Mouse (Mus musculus) hindbrain, embryonic 15.5 days (tissue): ENCODE measurements around the gene Abi1. TPM values are rescaled to one million over a fixed set of nuclear protein-coding genes. Genes with fewer than 3 reads are reported as not detected.
"Not testable (repeated sequence)": the region's sequence is repeated elsewhere in the genome, so short reads cannot be mapped to it uniquely, and the experiment has no call there.

Experiments used
- ATAC-seq: fragments of 200-750 bp; cut with Nextera tagmentation; 2 replicates; pipeline ENCODE4 v1.8.0; 2017; ENCODE audit warnings: low read depth, moderate number of reproducible peaks, moderate TSS enrichment; ENCODE audit not compliant: low FRiP score
- H3K27ac ChIP-seq: fragments of 300-500 bp; sonication (generic); replicated peaks from 2 replicates; pipeline ENCODE4 v1.5.1; 2015; ENCODE audit warnings: mild to moderate bottlenecking, inconsistent platforms
- H3K27me3 ChIP-seq: fragments of 300-500 bp; sonication (generic); 2 replicates; pipeline ENCODE4 v1.6.1; 2015; ENCODE audit warnings: control low read depth, inconsistent platforms
- H3K36me3 ChIP-seq: fragments of 300-500 bp; sonication (generic); 2 replicates; pipeline ENCODE4 v1.6.1; 2015; ENCODE audit warnings: control low read depth, inconsistent platforms
- H3K4me1 ChIP-seq: fragments of 300-500 bp; sonication (generic); replicated peaks from 2 replicates; pipeline ENCODE4 v1.6.1; 2015; ENCODE audit warnings: control low read depth, inconsistent platforms
- H3K4me2 ChIP-seq: fragments of 300-500 bp; sonication (generic); 2 replicates; pipeline ENCODE4 v1.6.1; 2015; ENCODE audit warnings: moderate library complexity, mild to moderate bottlenecking, inconsistent platforms
- H3K4me3 ChIP-seq: fragments of 300-500 bp; sonication (generic); 2 replicates; pipeline ENCODE4 v1.5.1; 2015; ENCODE audit warnings: mild to moderate bottlenecking, inconsistent platforms
- H3K9ac ChIP-seq: fragments of 300-500 bp; sonication (generic); 2 replicates; pipeline ENCODE4 v1.6.1; 2015; ENCODE audit warnings: inconsistent platforms
- H3K9me3 ChIP-seq: fragments of 300-500 bp; sonication (generic); 2 replicates; pipeline ENCODE4 v1.6.1; 2016; ENCODE audit warnings: control low read depth, inconsistent platforms
- WGBS: fragments of 180-500 bp; shearing (Covaris S2); methylation state at CpG from one replicate; pipeline ENCODE4 v1.1.7; 2015; 5-methylcytosine and 5-hydroxymethylcytosine counted together
- polyA plus RNA-seq: library from polyadenylated mRNA; unstranded; fragments of >200 nt; fragmentation: Nextera tagmentation; extraction: Ambion mirVana; gene quantifications from 2 replicates; pipeline ENCODE4 v1.2.1, GENCODE M21; 2015

Gene Abi1
- polyA plus RNA-seq, 1 experiment from 2014 or later = 60.9 TPM

DNA sequence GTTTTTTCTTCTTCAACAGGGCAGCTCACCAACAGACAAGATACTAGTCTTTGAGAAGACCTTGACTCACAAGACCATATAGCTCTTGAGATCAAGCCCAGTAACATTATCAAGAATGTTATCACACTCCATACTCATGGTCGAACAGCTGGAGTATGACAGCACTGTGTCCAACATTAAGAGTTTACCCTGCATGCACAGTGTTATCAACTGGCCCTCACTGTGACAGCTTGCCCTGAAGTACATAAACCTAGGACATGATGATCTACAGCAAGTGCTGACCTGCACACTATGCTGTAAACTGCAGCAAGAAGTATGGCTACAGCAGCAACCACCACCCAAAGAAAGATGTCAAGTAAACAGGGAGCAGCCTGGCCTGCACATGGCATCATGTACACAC is 13.7 kb downstream of the Abi1 start:
- Histone ChIP-seq H3K4me2 (no peak overlapping the region), H3K4me1 (peaks cover 10% of the 10 kb centered on the region; the same call in 1 of the 2 replicates), H3K27ac (no peak overlapping the region), H3K4me3 (no peak overlapping the region), H3K27me3 (no peaks in the 10 kb centered on the region), H3K9me3 (no peaks in the 10 kb centered on the region), H3K9ac (no peak overlapping the region), H3K36me3 (no peaks in the 10 kb centered on the region)
- ATAC-seq = no peak
- 100% methylated on average over 1 of the region's 1 CpGs for WGBS

DNA sequence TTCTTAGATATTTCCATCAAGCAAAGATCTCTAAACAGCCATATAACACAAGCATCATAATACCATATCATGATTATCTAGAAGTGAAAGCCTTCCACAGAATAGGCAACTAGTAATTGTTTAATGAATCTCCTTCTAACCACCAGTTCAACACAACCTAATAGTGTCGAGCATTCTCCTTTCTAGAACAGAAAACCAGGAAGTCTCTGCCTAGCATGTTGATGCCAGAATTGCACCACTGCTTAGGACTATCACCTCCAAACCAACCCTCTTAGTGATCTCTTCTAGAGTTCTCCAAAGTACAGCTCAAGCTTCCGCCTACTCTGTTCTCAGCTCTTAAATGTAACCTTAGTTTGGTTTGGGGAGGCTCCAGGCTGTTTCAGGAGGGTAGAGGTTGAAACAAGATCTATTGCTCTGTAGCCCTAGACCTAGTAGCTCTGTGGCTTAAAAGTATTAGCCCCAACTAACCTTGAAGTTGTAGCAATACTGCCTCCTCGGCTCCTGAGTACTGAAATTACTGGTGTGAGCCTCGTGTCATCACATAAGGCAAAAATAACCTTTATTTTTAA is 16.2 kb downstream of the Abi1 start:
- H3K9ac ChIP-seq = no peak overlapping the region
- no peaks in the 10 kb centered on the region for H3K9me3 ChIP-seq
- no peaks in the 10 kb centered on the region for H3K27me3 ChIP-seq
- H3K4me1 ChIP-seq = peaks cover 10% of the 10 kb centered on the region; the same call in 1 of the 2 replicates
- no peak overlapping the region for H3K4me2 ChIP-seq
- no peaks in the 10 kb centered on the region for H3K36me3 ChIP-seq
- H3K4me3 ChIP-seq = no peak overlapping the region
- H3K27ac ChIP-seq = no peak overlapping the region
- ATAC-seq = no peak
- 95% methylated on average over 4 of the region's 4 CpGs for WGBS

DNA sequence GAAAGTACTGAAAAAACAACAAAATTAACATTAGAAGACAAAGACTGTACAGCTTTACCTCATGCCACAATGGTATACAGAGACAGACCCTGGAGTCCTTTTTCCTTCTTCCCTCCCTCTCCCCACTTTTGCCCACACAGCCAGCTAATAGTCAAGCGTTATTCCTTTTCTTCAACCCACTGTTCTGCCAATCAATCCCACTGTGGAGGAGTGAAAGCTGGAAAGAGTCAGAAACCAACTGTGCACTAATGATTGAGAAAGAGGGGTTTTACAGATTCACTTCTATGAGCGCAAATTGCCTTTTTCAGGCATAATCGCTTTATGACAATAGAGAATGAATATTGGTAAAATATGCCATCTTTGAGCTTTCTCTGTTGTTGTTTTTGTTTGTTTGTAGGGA is 17.0 kb downstream of the Abi1 start:
- H3K27ac ChIP-seq = no peak overlapping the region
- H3K9ac ChIP-seq = no peak overlapping the region
- no peak for ATAC-seq
- no peak overlapping the region for H3K4me3 ChIP-seq
- no peaks in the 10 kb centered on the region for H3K27me3 ChIP-seq
- H3K4me2 ChIP-seq = no peak overlapping the region
- WGBS = 71% methylated on average over 3 of the region's 3 CpGs
- peaks cover 10% of the 10 kb centered on the region; the same call in 1 of the 2 replicates for H3K4me1 ChIP-seq
- H3K9me3 ChIP-seq = no peaks in the 10 kb centered on the region
- no peaks in the 10 kb centered on the region for H3K36me3 ChIP-seq

- H3K27me3 ChIP-seq = no peaks in the 10 kb centered on the region
- H3K9ac ChIP-seq = no peak overlapping the region
- H3K4me3 ChIP-seq = no peak overlapping the region
- no peak overlapping the region for H3K27ac ChIP-seq
- ATAC-seq = no peak
- H3K9me3 ChIP-seq = no peaks in the 10 kb centered on the region
- WGBS = 57% methylated on average over 4 of the region's 4 CpGs
- no peaks in the 10 kb centered on the region for H3K36me3 ChIP-seq
- no peak overlapping the region for H3K4me2 ChIP-seq
- peaks cover 10% of the 10 kb centered on the region; the same call in 1 of the 2 replicates for H3K4me1 ChIP-seq
These were observed 18.3 kb downstream of the Abi1 start for GRCm38 (mm10) chr2:23021721-23022120.

DNA sequence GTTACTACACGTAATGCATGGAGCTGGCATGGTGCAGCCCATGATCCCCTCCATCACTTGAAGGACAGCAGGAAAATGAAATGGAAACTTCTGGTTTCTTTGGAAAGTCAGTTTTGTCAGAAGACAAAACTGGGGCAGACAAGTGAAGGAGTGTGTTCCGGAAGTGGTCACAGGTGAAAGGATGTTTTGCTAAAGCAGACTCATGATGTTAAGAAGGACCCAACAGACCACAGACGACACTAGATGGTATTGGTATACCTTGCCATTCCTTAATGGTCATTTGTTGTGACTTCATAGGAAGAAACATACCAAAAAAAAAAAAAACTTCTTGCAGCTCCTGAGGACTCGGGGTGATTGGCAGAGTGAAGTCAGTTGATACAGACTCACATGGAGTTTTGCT is 18.7 kb downstream of the Abi1 start:
- H3K36me3 ChIP-seq = no peaks in the 10 kb centered on the region
- H3K9ac ChIP-seq = no peak overlapping the region
- 90% methylated on average over 4 of the region's 4 CpGs for WGBS
- ATAC-seq = no peak
- H3K27me3 ChIP-seq = no peaks in the 10 kb centered on the region
- H3K9me3 ChIP-seq = no peaks in the 10 kb centered on the region
- no peak overlapping the region for H3K27ac ChIP-seq
- no peak overlapping the region for H3K4me3 ChIP-seq
- H3K4me1 ChIP-seq = peaks cover 10% of the 10 kb centered on the region; the same call in 1 of the 2 replicates
- no peak overlapping the region for H3K4me2 ChIP-seq

DNA sequence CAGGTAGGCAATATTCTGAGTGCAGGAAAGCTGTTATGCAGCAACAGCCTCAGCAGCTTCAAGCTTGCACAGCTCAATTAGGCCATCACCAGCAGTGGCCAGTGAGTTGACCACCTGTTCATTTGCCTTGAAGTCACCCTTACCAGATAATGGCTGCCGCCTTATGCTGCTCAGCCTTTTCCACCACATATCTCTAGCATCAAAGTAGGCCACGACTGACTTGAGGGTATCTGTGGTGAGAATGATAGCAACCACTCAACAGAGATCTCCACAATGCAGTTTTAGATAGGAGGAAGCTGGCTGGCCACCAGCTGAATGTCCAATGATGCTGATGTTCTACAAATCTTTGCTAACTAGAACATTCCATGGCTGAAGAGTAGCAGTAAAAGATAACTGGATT is 20.9 kb downstream of the Abi1 start:
- Histone ChIP-seq H3K9ac (no peak overlapping the region), H3K4me3 (no peak overlapping the region), H3K9me3 (no peaks in the 10 kb centered on the region), H3K27ac (no peak overlapping the region), H3K4me2 (no peak overlapping the region), H3K36me3 (no peaks in the 10 kb centered on the region), H3K4me1 (peaks cover 14% of the 10 kb centered on the region; the same call in 1 of the 2 replicates), H3K27me3 (no peaks in the 10 kb centered on the region)
- ATAC-seq = no peak
- 93% methylated on average over 2 of the region's 2 CpGs for WGBS

DNA sequence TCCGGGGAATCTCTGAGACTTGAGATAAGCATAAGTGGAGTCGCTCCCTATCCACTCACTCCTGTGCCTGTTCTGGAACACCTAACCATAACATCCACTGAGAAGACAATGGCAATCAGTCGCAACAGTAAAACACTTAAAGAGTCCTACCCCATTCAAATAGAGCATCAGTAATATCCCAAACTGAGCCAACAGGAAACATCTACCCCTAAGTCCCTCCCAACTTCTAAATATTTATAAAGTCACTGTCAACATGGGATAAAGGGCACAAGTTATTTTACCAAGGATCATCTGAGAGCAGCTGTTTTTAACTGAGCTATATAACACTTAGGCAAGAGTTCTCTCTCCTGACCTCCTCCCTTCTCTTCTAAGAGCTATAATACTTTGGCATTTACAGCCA is 23.9 kb downstream of the Abi1 start:
- ATAC-seq = no peak
- no peak overlapping the region for H3K4me3 ChIP-seq
- no peak overlapping the region for H3K27ac ChIP-seq
- H3K27me3 ChIP-seq = no peaks in the 10 kb centered on the region
- WGBS = 86% methylated on average over 3 of the region's 3 CpGs
- no peaks in the 10 kb centered on the region for H3K9me3 ChIP-seq
- H3K9ac ChIP-seq = no peak overlapping the region
- H3K4me1 ChIP-seq = peaks cover 5% of the 10 kb centered on the region; the same call in 1 of the 2 replicates
- no peak overlapping the region for H3K4me2 ChIP-seq
- H3K36me3 ChIP-seq = no peaks in the 10 kb centered on the region

GRCm38 (mm10) chr2:23015335-23015734 is 24.7 kb downstream of the Abi1 start:
- Histone ChIP-seq H3K27ac (no peak overlapping the region), H3K4me1 (peaks cover 5% of the 10 kb centered on the region; the same call in 1 of the 2 replicates), H3K36me3 (no peaks in the 10 kb centered on the region), H3K9ac (no peak overlapping the region), H3K4me3 (no peak overlapping the region), H3K27me3 (no peaks in the 10 kb centered on the region), H3K4me2 (no peak overlapping the region), H3K9me3 (no peaks in the 10 kb centered on the region)
- ATAC-seq = peak; percentile 54; the same call in 1 of the 2 replicates
- 53% methylated on average over 18 of the region's 18 CpGs for WGBS

DNA sequence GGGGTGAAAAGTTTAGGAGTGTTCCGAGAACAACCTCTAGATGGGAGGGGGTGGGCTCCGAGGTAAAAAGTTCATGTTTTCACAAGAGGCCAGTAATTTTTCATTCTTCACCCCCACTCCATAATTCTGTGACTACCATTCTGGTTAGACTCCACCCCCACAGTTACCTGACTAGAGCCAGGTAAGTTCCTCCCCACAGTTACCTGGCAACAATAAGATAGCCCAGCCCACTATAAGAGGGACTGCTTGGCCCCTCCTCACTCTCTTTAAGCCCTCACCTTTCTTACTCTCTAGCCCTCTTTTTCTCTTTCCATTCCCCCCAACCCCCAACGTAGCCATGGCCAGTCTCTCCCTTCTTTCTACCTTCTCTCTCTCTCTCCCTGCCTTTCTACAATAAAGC is 25.1 kb downstream of the Abi1 start:
- not testable (repeated sequence) for H3K4me2 ChIP-seq, H3K36me3 ChIP-seq, H3K4me3 ChIP-seq, H3K4me1 ChIP-seq, H3K27ac ChIP-seq, ATAC-seq, H3K27me3 ChIP-seq, H3K9ac ChIP-seq, H3K9me3 ChIP-seq
- WGBS = 86% methylated on average over 3 of the region's 3 CpGs

- Histone ChIP-seq H3K36me3 (no peaks in the 10 kb centered on the region), H3K9me3 (no peaks in the 10 kb centered on the region), H3K4me1 (no peaks in the 10 kb centered on the region), H3K4me3 (no peak overlapping the region), H3K27me3 (no peaks in the 10 kb centered on the region), H3K4me2 (no peak overlapping the region), H3K9ac (no peak overlapping the region), H3K27ac (no peak overlapping the region)
- no peak for ATAC-seq
- WGBS = 88% methylated on average over 1 of the region's 1 CpGs
These were observed 31.8 kb downstream of the Abi1 start for GRCm38 (mm10) chr2:23008256-23008655.

GRCm38 (mm10) chr2:23007577-23007976 is 32.5 kb downstream of the Abi1 start:
- no peak overlapping the region for H3K27ac ChIP-seq
- H3K4me1 ChIP-seq = no peaks in the 10 kb centered on the region
- WGBS = 91% methylated on average over 7 of the region's 7 CpGs
- H3K9me3 ChIP-seq = no peaks in the 10 kb centered on the region
- no peak for ATAC-seq
- no peak overlapping the region for H3K4me2 ChIP-seq
- no peak overlapping the region for H3K4me3 ChIP-seq
- no peaks in the 10 kb centered on the region for H3K27me3 ChIP-seq
- no peak overlapping the region for H3K9ac ChIP-seq
- no peaks in the 10 kb centered on the region for H3K36me3 ChIP-seq

DNA sequence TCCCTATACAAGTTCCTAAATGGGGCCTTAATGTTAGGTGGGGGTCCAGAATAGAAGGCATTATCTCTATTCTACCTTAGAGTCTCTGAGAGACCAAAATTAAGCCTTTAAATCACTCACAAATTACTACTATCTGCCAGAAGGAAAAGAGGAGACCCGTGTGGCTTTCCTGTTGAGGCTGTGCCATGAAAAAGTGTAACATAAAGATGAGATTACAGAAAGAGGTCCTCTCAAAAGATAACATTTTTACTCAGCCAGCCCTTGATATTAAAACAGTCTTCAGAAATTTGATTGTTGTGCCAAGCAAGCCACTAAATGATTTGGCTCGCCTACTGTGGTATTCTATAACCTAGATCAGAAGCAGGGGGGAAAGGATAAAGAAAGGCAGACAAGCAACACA is 32.9 kb downstream of the Abi1 start:
- Histone ChIP-seq H3K4me3 (no peak overlapping the region), H3K9me3 (no peaks in the 10 kb centered on the region), H3K9ac (no peak overlapping the region), H3K4me1 (no peaks in the 10 kb centered on the region), H3K36me3 (no peaks in the 10 kb centered on the region), H3K4me2 (no peak overlapping the region), H3K27ac (no peak overlapping the region), H3K27me3 (no peaks in the 10 kb centered on the region)
- ATAC-seq = no peak
- WGBS = 77% methylated on average over 2 of the region's 2 CpGs

- no peaks in the 10 kb centered on the region for H3K36me3 ChIP-seq
- H3K4me3 ChIP-seq = no peak overlapping the region
- H3K9me3 ChIP-seq = no peaks in the 10 kb centered on the region
- ATAC-seq = no peak
- H3K27me3 ChIP-seq = no peaks in the 10 kb centered on the region
- H3K27ac ChIP-seq = no peak overlapping the region
- no peaks in the 10 kb centered on the region for H3K4me1 ChIP-seq
- WGBS = 75% methylated on average over 6 of the region's 6 CpGs
- H3K4me2 ChIP-seq = no peak overlapping the region
- H3K9ac ChIP-seq = no peak overlapping the region
These were observed 33.8 kb downstream of the Abi1 start for GRCm38 (mm10) chr2:23006219-23006618.
